Mouse (Mus musculus): ENCODE measurements around the gene Timm10. TPM values are rescaled to one million over a fixed set of nuclear protein-coding genes. Genes with fewer than 3 reads are reported as not detected.

Timm10 gene
- polyA plus RNA-seq, 1 experiment: 90.3 TPM

DNA sequence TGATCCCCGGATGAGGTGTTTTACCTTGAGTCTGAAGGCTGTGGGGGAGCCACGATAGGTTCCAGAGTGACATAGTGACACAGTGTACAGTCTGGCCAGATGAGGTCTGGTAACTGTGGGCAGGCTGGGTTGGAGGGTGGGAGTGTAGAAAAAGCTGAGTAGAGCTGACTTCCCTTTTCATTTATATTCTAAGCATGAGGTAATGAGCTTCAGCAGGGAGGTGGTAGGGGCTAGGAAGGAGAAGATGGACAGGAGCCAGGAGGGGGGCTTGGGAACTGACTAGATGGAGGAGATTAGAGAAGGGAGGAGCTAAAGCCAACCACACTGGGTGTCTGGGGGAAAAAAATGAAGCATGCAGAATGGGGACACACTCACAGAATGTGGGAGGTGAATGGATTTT, 42.2 kb downstream of the Timm10 start:
- H3K27ac ChIP-seq (ENCODE audit: insufficient read depth, low read depth, low read length): no peak overlapping the region
- no peaks in the 10 kb centered on the region for H3K36me3 ChIP-seq (ENCODE audit: control insufficient read depth, insufficient read depth, low read length)
- TF ChIP-seq POLR2A (IDR thresholded peaks at IDR 0.05; ENCODE audit: low read depth, low read length): no peak
- no peak for TF ChIP-seq CTCF (conservative IDR thresholded peaks at IDR 0.05; ENCODE audit: insufficient read depth, insufficient read length, low read depth, low read length)
- H3K27me3 ChIP-seq (replicated peaks; ENCODE audit: control insufficient read depth, insufficient read depth, low read length): no peaks in the 10 kb centered on the region
- 0 out of 2 replicates have a peak, but pooled peaks cover 3% of the 10 kb centered on the region for H3K4me1 ChIP-seq (ENCODE audit: control insufficient read depth, insufficient read depth, low read length)
- 59% methylated on average over 2 of the region's 2 CpGs for WGBS
- no peak overlapping the region for H3K4me3 ChIP-seq (ENCODE audit: insufficient read depth, low read depth, low read length)
- DNase-seq: no peak

DNA sequence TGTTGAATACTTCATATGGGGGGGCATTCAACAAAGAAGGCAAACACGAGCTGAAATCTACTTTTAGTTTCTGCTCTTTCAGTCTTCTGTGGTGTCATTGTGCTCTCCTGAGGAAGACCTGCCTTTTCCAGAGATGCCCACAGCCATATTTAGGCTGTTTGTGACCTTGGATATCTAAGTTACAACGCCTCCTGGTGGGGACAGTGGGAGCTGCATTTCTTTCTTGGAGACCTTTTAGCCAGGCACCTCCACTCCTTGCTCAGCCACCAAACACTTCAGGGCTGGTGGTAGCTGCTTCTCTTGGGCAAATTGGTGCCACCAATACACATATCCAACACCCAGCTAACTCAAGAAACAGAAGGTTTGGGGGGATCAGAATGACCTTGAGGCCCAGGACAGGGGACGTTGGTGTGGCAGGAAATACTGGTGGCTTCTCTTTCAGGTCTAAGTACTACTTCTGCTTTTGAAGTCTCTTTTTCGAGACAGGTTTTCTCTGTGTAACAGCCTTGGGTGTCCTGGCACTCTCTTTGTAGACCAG, 43.9 kb downstream of the Timm10 start:
- Histone ChIP-seq H3K27me3 (replicated peaks; ENCODE audit: control insufficient read depth, insufficient read depth, low read length) (no peaks in the 10 kb centered on the region), H3K4me1 (ENCODE audit: control insufficient read depth, insufficient read depth, low read length) (0 out of 2 replicates have a peak, but pooled peaks cover 2% of the 10 kb centered on the region), H3K4me3 (ENCODE audit: insufficient read depth, low read depth, low read length) (no peak overlapping the region), H3K27ac (ENCODE audit: insufficient read depth, low read depth, low read length) (no peak overlapping the region), H3K36me3 (ENCODE audit: control insufficient read depth, insufficient read depth, low read length) (no peaks in the 10 kb centered on the region)
- 73% methylated on average over 4 of the region's 4 CpGs for WGBS
- TF ChIP-seq POLR2A (IDR thresholded peaks at IDR 0.05; ENCODE audit: low read depth, low read length): no peak
- TF ChIP-seq CTCF (conservative IDR thresholded peaks at IDR 0.05; ENCODE audit: insufficient read depth, insufficient read length, low read depth, low read length): 0 out of 2 replicates have a peak, but pooled peaks have one; percentile 18
- DNase-seq: no peak

DNA sequence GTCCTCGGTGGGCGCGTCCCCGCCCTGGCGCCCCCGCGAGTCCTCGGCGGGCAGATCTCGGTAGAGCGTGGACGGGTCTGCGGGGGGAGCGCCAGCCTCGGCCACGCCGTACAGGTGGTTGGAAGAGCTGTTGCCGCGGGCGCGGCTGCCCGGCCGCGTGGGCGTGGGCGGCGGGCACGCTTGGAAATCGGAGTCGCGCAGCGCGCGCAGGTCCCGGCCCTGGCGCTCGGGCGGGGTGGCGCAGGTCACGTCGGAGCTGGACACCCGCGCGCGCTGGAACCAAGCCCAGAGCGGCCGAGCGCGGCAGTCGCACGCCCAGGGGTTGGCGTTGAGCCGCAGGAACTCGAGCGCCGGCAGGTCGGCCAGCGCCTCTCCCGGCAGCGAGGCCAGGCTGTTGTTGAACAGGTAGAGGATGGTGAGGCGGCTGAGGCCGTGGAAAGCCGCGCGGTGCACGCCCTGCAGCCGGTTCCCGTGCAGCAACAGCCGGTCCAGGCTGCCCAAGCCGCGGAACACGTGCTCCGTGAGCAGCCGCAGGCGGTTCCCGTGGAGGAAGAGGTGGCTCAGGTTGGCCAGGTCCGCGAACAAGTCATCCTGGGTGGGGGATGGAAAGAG, 45.4 kb downstream of the Timm10 start:
- DNase-seq: peak; percentile 86
- no peaks in the 10 kb centered on the region for H3K4me1 ChIP-seq (ENCODE audit: control insufficient read depth, insufficient read depth, low read length)
- under 1% methylated on average over 76 of the region's 78 CpGs for WGBS
- no peaks in the 10 kb centered on the region for H3K36me3 ChIP-seq (ENCODE audit: control insufficient read depth, insufficient read depth, low read length)
- no peak overlapping the region for H3K27ac ChIP-seq (ENCODE audit: insufficient read depth, low read depth, low read length)
- H3K4me3 ChIP-seq (ENCODE audit: insufficient read depth, low read depth, low read length): peak overlapping the region; percentile 41
- TF ChIP-seq CTCF (conservative IDR thresholded peaks at IDR 0.05; ENCODE audit: insufficient read depth, insufficient read length, low read depth, low read length) (no peak), POLR2A (IDR thresholded peaks at IDR 0.05; ENCODE audit: low read depth, low read length) (no peak)
- no peaks in the 10 kb centered on the region for H3K27me3 ChIP-seq (replicated peaks; ENCODE audit: control insufficient read depth, insufficient read depth, low read length)

DNA sequence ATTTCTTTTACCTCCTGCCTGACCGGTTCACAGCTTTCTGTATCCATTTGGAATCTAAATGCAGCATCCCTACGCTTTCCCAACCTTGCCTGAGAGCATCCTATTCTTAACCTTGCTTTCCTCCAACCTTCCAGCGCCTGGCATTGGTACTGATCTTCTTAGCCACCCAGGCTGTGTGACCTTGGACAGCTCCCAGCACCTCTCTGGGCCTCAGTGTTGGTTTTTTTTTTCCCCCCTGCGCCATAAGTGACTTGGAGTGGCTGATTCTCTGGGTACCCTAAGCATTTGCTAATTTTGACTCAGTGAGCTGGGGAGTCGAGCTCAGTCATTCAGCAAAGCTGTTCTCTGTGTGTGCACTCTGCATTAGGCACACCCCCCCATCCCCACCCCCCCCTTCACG, 49.0 kb downstream of the Timm10 start:
- Histone ChIP-seq H3K27me3 (replicated peaks; ENCODE audit: control insufficient read depth, insufficient read depth, low read length) (no peaks in the 10 kb centered on the region), H3K4me1 (ENCODE audit: control insufficient read depth, insufficient read depth, low read length) (no peaks in the 10 kb centered on the region), H3K36me3 (ENCODE audit: control insufficient read depth, insufficient read depth, low read length) (no peaks in the 10 kb centered on the region), H3K4me3 (ENCODE audit: insufficient read depth, low read depth, low read length) (no peak overlapping the region), H3K27ac (ENCODE audit: insufficient read depth, low read depth, low read length) (no peak overlapping the region)
- DNase-seq: no peak
- no peak for TF ChIP-seq CTCF (conservative IDR thresholded peaks at IDR 0.05; ENCODE audit: insufficient read depth, insufficient read length, low read depth, low read length)
- TF ChIP-seq POLR2A (IDR thresholded peaks at IDR 0.05; ENCODE audit: low read depth, low read length): no peak
- WGBS: 61% methylated on average over 6 of the region's 6 CpGs

Other genes with a start within 250 kb of the Timm10 start
- gene Ctnnd1, start 176.2 kb upstream of the Timm10 start, polyA plus RNA-seq (2012; rRNA removed): 53.2 and 58.7 TPM in 2 replicates
- gene Btbd18, start 167.9 kb upstream of the Timm10 start, polyA plus RNA-seq (2012; rRNA removed): 0.02 TPM in 1 of 2 replicates, not detected in the other
- 29.6 and 32.2 TPM in 2 replicates for gene Selenoh, start 156.2 kb upstream of the Timm10 start, polyA plus RNA-seq (2012; rRNA removed)
- gene Gm28635, start 149.0 kb upstream of the Timm10 start, polyA plus RNA-seq (2012; rRNA removed): not detected in 2 replicates
- 7.8 and 9.3 TPM in 2 replicates for gene Med19, start 148.6 kb upstream of the Timm10 start, polyA plus RNA-seq (2012; rRNA removed)
- gene Tmx2, start 147.9 kb upstream of the Timm10 start, polyA plus RNA-seq (2012; rRNA removed): 188 and 193 TPM in 2 replicates
- 59.6 and 65.8 TPM in 2 replicates for gene Zdhhc5, start 111.8 kb upstream of the Timm10 start, polyA plus RNA-seq (2012; rRNA removed)
- 9.3 and 11.1 TPM in 2 replicates for gene Clp1, start 99.6 kb upstream of the Timm10 start, polyA plus RNA-seq (2012; rRNA removed)
- 0.46 and 0.48 TPM in 2 replicates for gene Ypel4, start 92.9 kb upstream of the Timm10 start, polyA plus RNA-seq (2012; rRNA removed)
- gene Gm19426, start 83.3 kb upstream of the Timm10 start, polyA plus RNA-seq (2012; rRNA removed): 2.0 TPM in 2 replicates
- 232 and 288 TPM in 2 replicates for gene Serping1, start 51.6 kb upstream of the Timm10 start, polyA plus RNA-seq (2012; rRNA removed)
- 18.1 and 24.1 TPM in 2 replicates for gene Ube2l6, start 28.2 kb upstream of the Timm10 start, polyA plus RNA-seq (2012; rRNA removed)
- gene Smtnl1, start 4.3 kb upstream of the Timm10 start, polyA plus RNA-seq (2012; rRNA removed): 2.6 TPM in 1 of 2 replicates, not detected in the other
- gene Slc43a1, start 11.9 kb downstream of the Timm10 start, polyA plus RNA-seq (2012; rRNA removed): 3.6 and 4.3 TPM in 2 replicates
- gene Rtn4rl2, start 59.7 kb downstream of the Timm10 start, polyA plus RNA-seq (2012; rRNA removed): 1.4 and 1.5 TPM in 2 replicates
- gene Slc43a3, start 109.6 kb downstream of the Timm10 start, polyA plus RNA-seq (2012; rRNA removed): 60.8 and 62.2 TPM in 2 replicates
- gene Prg2, start 153.5 kb downstream of the Timm10 start, polyA plus RNA-seq (2012; rRNA removed): 0.16 TPM in 1 of 2 replicates, not detected in the other
- 0.28 TPM in 1 of 2 replicates, not detected in the other for gene Prg3, start 161.2 kb downstream of the Timm10 start, polyA plus RNA-seq (2012; rRNA removed)
- 70.2 and 78.9 TPM in 2 replicates for gene Ssrp1, start 210.2 kb downstream of the Timm10 start, polyA plus RNA-seq (2012; rRNA removed)
- 0.80 and 0.90 TPM in 2 replicates for gene P2rx3, start 210.5 kb downstream of the Timm10 start, polyA plus RNA-seq (2012; rRNA removed)
- gene Tnks1bp1, start 221.0 kb downstream of the Timm10 start, polyA plus RNA-seq (2012; rRNA removed): 46.9 and 47.0 TPM in 2 replicates

Data from kidney, adult 2 months (tissue).